Mouse (Mus musculus): Measurements from ENCODE around the gene Gm17509.

The Gm17509 gene

DNA sequence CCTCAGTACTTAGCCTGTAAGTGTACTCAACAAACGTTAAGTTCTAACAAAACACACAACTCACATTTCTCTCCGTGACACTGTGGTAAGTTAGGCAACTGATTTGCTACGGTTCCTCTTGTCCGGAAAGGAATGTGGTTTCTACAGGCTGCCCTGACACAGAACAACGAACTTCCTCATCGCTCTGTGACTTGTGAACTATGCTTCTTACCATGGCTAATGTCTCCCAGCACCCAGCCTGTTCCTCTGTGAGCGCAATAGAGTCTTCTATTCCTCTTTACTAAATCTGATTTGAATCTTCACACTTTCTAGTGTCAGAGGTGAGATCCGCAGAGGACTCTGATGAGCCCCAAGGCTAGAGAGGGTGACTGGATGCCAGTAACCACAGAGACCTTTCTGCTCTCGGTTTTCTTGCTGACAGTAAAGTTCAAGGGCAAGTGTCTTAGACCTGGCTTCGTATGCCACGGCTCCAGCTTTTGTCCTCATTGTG is 9.4 kb downstream of the Gm17509 start:
- in situ Hi-C loops (cut with MboI; ENCODE audit: unreplicated experiment in 2 of 2), result loop anchor here in 1 of 2 experiments (25.0 kb wide), 1 partner anchor 1026 kb away; no protein-coding TSS in a partner anchor

- in situ Hi-C loops (cut with MboI; ENCODE audit: unreplicated experiment in 2 of 2), result loop anchor here in 1 of 2 experiments (5.0 to 25.0 kb wide), 3 partner anchors 79 to 1167 kb away; no protein-coding TSS in a partner anchor
These were observed 12.6 kb downstream of the Gm17509 start, which contains the start of gene Emb for GRCm38 (mm10) chr13:117208236-117208635. Gene Emb (plus strand): TSS chr13:117208536.

DNA sequence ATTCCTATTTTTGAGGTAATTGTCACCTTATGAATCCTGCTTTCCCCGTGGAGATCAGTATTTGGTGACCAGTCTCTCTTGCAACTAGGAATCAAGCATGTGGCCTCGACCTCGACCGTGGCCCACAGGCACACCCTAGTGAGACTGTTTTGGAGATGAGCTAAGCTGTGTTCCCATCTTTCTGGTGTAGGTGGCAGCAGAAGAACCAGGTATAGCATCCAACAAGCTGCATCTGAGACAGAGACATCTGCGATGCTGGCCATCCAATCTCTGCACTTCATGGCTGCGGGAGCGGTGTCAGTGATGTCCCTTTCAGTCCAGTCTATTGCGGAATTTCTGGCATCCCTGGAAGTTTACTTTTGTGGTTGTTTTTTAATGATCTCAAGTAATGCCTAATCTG is 14.8 kb downstream of the Gm17509 start:
- in situ Hi-C loops (cut with MboI; ENCODE audit: unreplicated experiment in 2 of 2), result loop anchor here in 1 of 2 experiments (5.0 to 25.0 kb wide), 3 partner anchors 81 to 1169 kb away; no protein-coding TSS in a partner anchor

DNA sequence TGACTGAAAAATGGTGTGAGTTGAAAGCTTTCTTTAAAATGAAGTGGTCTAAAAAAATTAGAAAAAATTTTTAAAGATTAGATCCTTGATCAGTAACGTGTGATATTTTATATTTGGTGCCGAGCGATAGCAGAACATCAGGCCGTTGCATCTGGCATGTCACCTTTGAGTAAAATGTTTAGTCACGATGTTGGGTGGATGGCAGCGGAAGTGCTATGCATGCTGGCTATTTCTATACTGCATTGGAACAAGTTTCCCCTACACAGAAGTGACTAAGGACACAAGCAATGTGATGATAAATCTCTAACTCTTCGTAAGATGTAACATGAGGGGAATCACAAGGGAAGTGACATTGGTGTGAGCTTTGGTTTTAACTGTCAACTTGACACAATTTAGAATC is 16.2 kb downstream of the Gm17509 start:
- in situ Hi-C loops (cut with MboI; ENCODE audit: unreplicated experiment in 2 of 2), result loop anchor here (5.0 to 25.0 kb wide), 3 partner anchors 83 to 1170 kb away; no protein-coding TSS in a partner anchor

GRCm38 (mm10) chr13:117202755-117203471 is 18.0 kb downstream of the Gm17509 start:
- in situ Hi-C loops (cut with MboI; ENCODE audit: unreplicated experiment in 2 of 2), result loop anchor here (5.0 to 25.0 kb wide), 3 partner anchors 84 to 1172 kb away; no protein-coding TSS in a partner anchor

- in situ Hi-C loops (cut with MboI; ENCODE audit: unreplicated experiment in 2 of 2), result loop anchor here (10.0 to 25.0 kb wide), 4 partner anchors 261 to 1156 kb away; no protein-coding TSS in a partner anchor
These were observed 22.3 kb downstream of the Gm17509 start for GRCm38 (mm10) chr13:117198402-117199083.

GRCm38 (mm10) chr13:117197666-117198065 is 23.2 kb downstream of the Gm17509 start:
- in situ Hi-C loops (cut with MboI; ENCODE audit: unreplicated experiment in 2 of 2), result loop anchor here (10.0 to 25.0 kb wide), 4 partner anchors 260 to 1157 kb away; no protein-coding TSS in a partner anchor

GRCm38 (mm10) chr13:117195569-117196495 is 25.0 kb downstream of the Gm17509 start:
- in situ Hi-C loops (cut with MboI; ENCODE audit: unreplicated experiment in 2 of 2), result loop anchor here (10.0 to 25.0 kb wide), 4 partner anchors 259 to 1159 kb away; no protein-coding TSS in a partner anchor

DNA sequence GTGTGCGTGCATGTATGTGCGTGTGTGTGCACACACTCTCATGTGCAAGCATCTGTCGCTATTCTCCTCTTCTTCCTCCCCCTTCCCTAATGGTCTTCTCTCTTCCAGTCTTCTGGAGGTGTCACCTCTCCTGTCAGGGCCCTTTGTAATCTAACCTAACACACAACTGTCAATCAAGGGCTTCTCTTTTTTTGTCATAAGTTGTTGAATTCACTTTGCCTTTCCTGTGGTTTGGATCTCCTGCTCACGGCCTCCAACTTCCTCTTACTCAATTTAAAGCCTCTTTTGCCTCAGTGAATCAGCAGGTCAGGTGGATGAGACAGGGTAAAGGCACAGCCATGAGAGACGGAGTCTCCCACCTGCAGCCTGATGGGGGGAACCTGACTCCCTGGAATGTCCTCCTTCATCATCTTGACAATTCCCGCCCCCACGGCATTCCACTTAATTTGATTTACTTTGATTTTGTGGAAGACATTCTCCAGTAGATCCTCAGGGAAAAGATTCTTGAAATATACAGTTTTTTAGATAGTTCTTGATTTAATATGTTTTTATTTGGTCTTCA is 27.4 kb downstream of the Gm17509 start:
- in situ Hi-C loops (cut with MboI; ENCODE audit: unreplicated experiment in 2 of 2), result loop anchor here (10.0 to 25.0 kb wide), 4 partner anchors 256 to 1161 kb away; no protein-coding TSS in a partner anchor

GRCm38 (mm10) chr13:117192161-117192560 is 28.7 kb downstream of the Gm17509 start:
- in situ Hi-C loops (cut with MboI; ENCODE audit: unreplicated experiment in 2 of 2), result loop anchor here (10.0 to 25.0 kb wide), 4 partner anchors 255 to 1163 kb away; no protein-coding TSS in a partner anchor

DNA sequence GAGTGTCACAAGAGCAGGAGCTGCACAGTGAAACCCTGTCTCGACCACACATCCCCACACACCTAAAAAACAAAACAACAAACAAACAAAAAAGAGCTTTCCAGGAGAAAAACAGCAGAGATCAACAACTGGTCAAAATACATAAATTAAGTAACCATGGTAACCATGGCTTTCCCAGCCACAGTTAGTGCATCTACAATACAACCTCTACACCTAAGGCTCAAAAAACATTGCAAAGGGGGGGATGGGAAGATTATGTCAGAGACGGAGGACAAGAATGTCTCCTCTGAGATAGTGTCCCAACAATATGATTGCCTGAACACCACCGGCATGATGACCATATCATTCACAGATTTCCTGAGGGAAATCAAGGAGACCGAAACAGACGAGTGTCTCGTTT is 35.5 kb downstream of the Gm17509 start:
- in situ Hi-C loops (cut with MboI; ENCODE audit: unreplicated experiment in 2 of 2), result loop anchor here in 1 of 2 experiments (25.0 kb wide), 2 partner anchors 248 to 1052 kb away; no protein-coding TSS in a partner anchor

- in situ Hi-C loops (cut with MboI; ENCODE audit: unreplicated experiment in 2 of 2), result loop anchor here in 1 of 2 experiments (25.0 kb wide), 2 partner anchors 246 to 1054 kb away; no protein-coding TSS in a partner anchor
These were observed 37.6 kb downstream of the Gm17509 start for GRCm38 (mm10) chr13:117183288-117183687.

- in situ Hi-C loops (cut with MboI; ENCODE audit: unreplicated experiment in 2 of 2), result loop anchor here in 1 of 2 experiments (25.0 kb wide), 2 partner anchors 244 to 1056 kb away; no protein-coding TSS in a partner anchor
These were observed 40.0 kb downstream of the Gm17509 start for GRCm38 (mm10) chr13:117180912-117181311.
